Mouse (Mus musculus) ES-E14 (cell line): ENCODE measurements around the gene Fastk. TPM values are rescaled to one million over a fixed set of nuclear protein-coding genes. Genes with fewer than 3 reads are reported as not detected.

Experiments
- DNase-seq: peaks from one replicate; pipeline ENCODE4 v3.0.0-alpha.2; 2013; ENCODE audit warnings: low read depth, low spot score
- H3K27ac ChIP-seq: 2 replicates; pipeline ENCODE4 v1.5.1; 2012; ENCODE audit warnings: low read depth, mild to moderate bottlenecking, low read length, moderate library complexity, mixed read lengths; ENCODE audit not compliant: poor library complexity, insufficient read depth, severe bottlenecking
- H3K36me3 ChIP-seq: 2 replicates; pipeline ENCODE4 v1.6.1; 2012; ENCODE audit warnings: mild to moderate bottlenecking, low read length, moderate library complexity, mixed read lengths; ENCODE audit not compliant: control insufficient read depth, poor library complexity, insufficient read depth, severe bottlenecking
- H3K4me1 ChIP-seq, 2 experiments: fragments of 150-350 bp in 1 of 2; sonication (generic) in 1 of 2; 2 replicates each; pipeline ENCODE4 v1.6.1; 2012; ENCODE audit warnings: low read length in 2 of 2, mild to moderate bottlenecking in 1 of 2, mixed read lengths in 1 of 2; ENCODE audit not compliant: control insufficient read depth in 2 of 2, insufficient read depth in 2 of 2, poor library complexity in 1 of 2
- H3K4me3 ChIP-seq, 2 experiments: fragments of 150-350 bp in 1 of 2; sonication (generic) in 1 of 2; 2 replicates each; pipeline ENCODE4 v1.5.1; 2012; ENCODE audit warnings: low read length in 2 of 2, low read depth in 1 of 2, mild to moderate bottlenecking in 1 of 2, mixed read lengths in 1 of 2; ENCODE audit not compliant: insufficient read depth in 1 of 2, poor library complexity in 1 of 2, severe bottlenecking in 1 of 2
- H3K9ac ChIP-seq: 2 replicates; pipeline ENCODE4 v1.6.1; 2012; ENCODE audit warnings: low read depth, mild to moderate bottlenecking, low read length, mixed read lengths; ENCODE audit not compliant: poor library complexity, insufficient read depth, severe bottlenecking
- H3K9me3 ChIP-seq: fragments of 150-350 bp; sonication (generic); 2 replicates; pipeline ENCODE4 v1.6.1; 2012; ENCODE audit warnings: low read depth, mild to moderate bottlenecking, low read length; ENCODE audit not compliant: control insufficient read depth, insufficient read depth
- CHD2 ChIP-seq: IDR thresholded peaks from 2 replicates; pipeline ENCODE4 v1.6.1; 2014; ENCODE audit warnings: mild to moderate bottlenecking, low read depth, low read length, inconsistent platforms
- HCFC1 ChIP-seq: IDR thresholded peaks from 2 replicates; pipeline ENCODE4 v1.6.1; 2012; ENCODE audit warnings: low read length, inconsistent platforms, borderline replicate concordance; ENCODE audit not compliant: insufficient read depth
- MAFK ChIP-seq: IDR thresholded peaks from 2 replicates; pipeline ENCODE4 v1.6.1; 2014; ENCODE audit warnings: mild to moderate bottlenecking, low read depth, low read length, inconsistent platforms; ENCODE audit not compliant: insufficient read depth
- ZC3H11A ChIP-seq: IDR thresholded peaks from 2 replicates; pipeline ENCODE4 v1.6.1; 2012; ENCODE audit warnings: low read depth, mild to moderate bottlenecking, inconsistent platforms, low read length, borderline replicate concordance
- ZNF384 ChIP-seq: IDR thresholded peaks from 2 replicates; pipeline ENCODE4 v1.6.1; 2012; ENCODE audit warnings: low read depth, low read length, inconsistent platforms
- in situ Hi-C, 2 experiments: fragments of 600-800 bp; cut with MboI; formaldehyde crosslinking; loops; one replicate each; pipeline ENCODE4 v1.15.1; 2025; ENCODE audit warnings: low sequenced_read_pairs in 2 of 2, inconsistent platforms in 1 of 2; ENCODE audit not compliant: unreplicated experiment in 2 of 2
- total RNA-seq: library from RNA; depleted of rRNA; stranded (reverse); fragments of 300-350 nt; gene quantifications from 2 replicates; pipeline ENCODE4 v1.2.3, GENCODE M21; 2012

The Fastk gene
- total RNA-seq, 1 experiment, result 70.4 TPM

GRCm38 (mm10) chr5:24455613-24456012, 10.5 kb upstream of the Fastk start:
- in situ Hi-C loops, result no loop called here
- Histone ChIP-seq H3K4me3 (no peak overlapping the region), H3K4me1 (peaks cover 3 to 18% of the 10 kb centered on the region in 2 experiments; a peak in 2 of 4 replicates), H3K36me3 (no peaks in the 10 kb centered on the region; the same call in 1 of the 2 replicates), H3K9ac (peak overlapping the region; percentile 58), H3K27ac (no peak overlapping the region), H3K9me3 (no peaks in the 10 kb centered on the region)
- DNase-seq, result no peak
- TF ChIP-seq HCFC1 (no peak), CHD2 (no peak), ZC3H11A (no peak), MAFK (no peak), ZNF384 (no peak)

- in situ Hi-C loops, result no loop called here
- Histone ChIP-seq H3K9me3 (no peaks in the 10 kb centered on the region), H3K4me3 (peak overlapping the region in 1 of 2 experiments; percentile 7; a peak in 1 of 4 replicates), H3K27ac (no peak overlapping the region), H3K9ac (no peak overlapping the region), H3K4me1 (peaks cover 3 to 18% of the 10 kb centered on the region in 2 experiments; a peak in 2 of 4 replicates), H3K36me3 (no peaks in the 10 kb centered on the region; the same call in 1 of the 2 replicates)
- TF ChIP-seq ZNF384, result no peak
- no peak for TF ChIP-seq MAFK
- no peak for TF ChIP-seq HCFC1
- no peak for TF ChIP-seq CHD2
- no peak for TF ChIP-seq ZC3H11A
- no peak for DNase-seq
These were observed 10.0 kb upstream of the Fastk start for GRCm38 (mm10) chr5:24455076-24455475.

GRCm38 (mm10) chr5:24453985-24454303, 8.9 kb upstream of the Fastk start:
- H3K9ac ChIP-seq, result no peak overlapping the region
- peaks cover 3 to 18% of the 10 kb centered on the region in 2 experiments; a peak in 2 of 4 replicates for H3K4me1 ChIP-seq
- in situ Hi-C loops, result loop anchor here in 1 of 2 experiments (5.0 kb wide), 1 partner anchor 37 kb away; no protein-coding TSS in a partner anchor
- H3K9me3 ChIP-seq, result no peaks in the 10 kb centered on the region
- no peaks in the 10 kb centered on the region; the same call in 1 of the 2 replicates for H3K36me3 ChIP-seq
- no peak overlapping the region for H3K4me3 ChIP-seq
- H3K27ac ChIP-seq, result no peak overlapping the region
- no peak for TF ChIP-seq CHD2
- TF ChIP-seq ZC3H11A, result no peak
- TF ChIP-seq ZNF384, result no peak
- no peak for TF ChIP-seq MAFK
- no peak for TF ChIP-seq HCFC1
- no peak for DNase-seq

GRCm38 (mm10) chr5:24453283-24453984, 8.3 kb upstream of the Fastk start:
- no peak for DNase-seq
- H3K4me1 ChIP-seq, result peaks cover 3 to 18% of the 10 kb centered on the region in 2 experiments; a peak in 2 of 4 replicates
- no peaks in the 10 kb centered on the region; the same call in 1 of the 2 replicates for H3K36me3 ChIP-seq
- peak overlapping the region; percentile 89 to 92 for H3K4me3 ChIP-seq
- in situ Hi-C loops, result loop anchor here in 1 of 2 experiments (5.0 kb wide), 1 partner anchor 36 kb away; no protein-coding TSS in a partner anchor
- TF ChIP-seq ZNF384, result no peak
- TF ChIP-seq MAFK, result no peak
- H3K27ac ChIP-seq, result no peak overlapping the region
- H3K9me3 ChIP-seq, result no peaks in the 10 kb centered on the region
- H3K9ac ChIP-seq, result peak overlapping the region; percentile 86; the same call in 1 of the 2 replicates
